Mouse (Mus musculus) CH12.LX (cell line): ENCODE data around the gene Gm13695. TPM values are rescaled to one million over a fixed set of nuclear protein-coding genes. Genes with fewer than 3 reads are reported as not detected.
"Not testable (repeated sequence)": the region's sequence is repeated elsewhere in the genome, so short reads cannot be mapped to it uniquely, and the experiment has no call there.

Experiments
- DNase-seq: peaks from one replicate; pipeline ENCODE4 v3.0.0-alpha.2; 2013; ENCODE audit errors: extremely low read depth
- H3K27ac ChIP-seq: 2 replicates; pipeline ENCODE4 v1.5.1; 2012; ENCODE audit warnings: low read depth, mild to moderate bottlenecking, control low read depth, moderate library complexity; ENCODE audit not compliant: insufficient read depth
- H3K27me3 ChIP-seq: replicated peaks from 2 replicates; pipeline ENCODE3; 2012; ENCODE audit warnings: inconsistent platforms
- H3K36me3 ChIP-seq, 2 experiments: replicated peaks in 1 of 2; 2 replicates each; pipeline versions ENCODE3 to v1.6.1; 2012; ENCODE audit warnings: inconsistent platforms in 1 of 2, low read length in 1 of 2, mild to moderate bottlenecking in 1 of 2, mixed read lengths in 1 of 2, moderate library complexity in 1 of 2; ENCODE audit not compliant: control insufficient read depth in 1 of 2, insufficient read depth in 1 of 2
- H3K4me1 ChIP-seq, 2 experiments: 2 replicates each; pipeline ENCODE4 v1.6.1; 2012; ENCODE audit warnings: inconsistent platforms in 1 of 2, moderate library complexity in 1 of 2; ENCODE audit not compliant: insufficient read depth in 2 of 2, control insufficient read depth in 1 of 2
- H3K4me2 ChIP-seq: 2 replicates; pipeline ENCODE4 v1.6.1; 2012; ENCODE audit warnings: low read depth, mild to moderate bottlenecking, control low read depth; ENCODE audit not compliant: poor library complexity, insufficient read depth, severe bottlenecking
- H3K4me3 ChIP-seq, 3 experiments: fragments of 150-350 bp in 1 of 3; sonication (generic) in 1 of 3; replicated peaks in 1 of 3; 2 replicates each; pipeline versions ENCODE3 to v1.5.1; 2011 to 2012; ENCODE audit warnings: low read depth in 2 of 3, low read length in 2 of 3, mild to moderate bottlenecking in 2 of 3, moderate library complexity in 2 of 3, control low read depth in 1 of 3, improper control_type of control experiment in 1 of 3, inconsistent platforms in 1 of 3, mixed read lengths in 1 of 3; ENCODE audit not compliant: poor library complexity in 1 of 3
- H3K79me2 ChIP-seq: replicated peaks from 2 replicates; pipeline ENCODE4 v1.6.1; 2012; ENCODE audit warnings: mild to moderate bottlenecking, moderate library complexity; ENCODE audit not compliant: control insufficient read depth, poor library complexity, insufficient read depth, severe bottlenecking; ENCODE audit errors: extremely low read depth
- H3K9ac ChIP-seq: 2 replicates; pipeline ENCODE4 v1.6.1; 2012; ENCODE audit warnings: low read depth, mild to moderate bottlenecking, control low read depth, moderate library complexity; ENCODE audit not compliant: insufficient read depth
- H3K9me3 ChIP-seq: replicated peaks from 2 replicates; pipeline ENCODE3; 2012; ENCODE audit warnings: low read length, inconsistent platforms, mixed read lengths
- ELF1 ChIP-seq: IDR thresholded peaks from 2 replicates; pipeline ENCODE4 v1.6.1; 2014; ENCODE audit warnings: low read depth, mild to moderate bottlenecking, inconsistent platforms, low read length, improper control_type of control experiment
- dilution Hi-C: fragments of 300-500 bp; cut with MboI; formaldehyde crosslinking; loops from 2 replicates; pipeline ENCODE4 v1.14.3; 2020; ENCODE audit warnings: low sequenced_read_pairs; ENCODE audit not compliant: extremely low pct_unique_long_range_greater_than_20kb, extremely low pct_ligation_motif_present
- in situ Hi-C: fragments of 300-500 bp; cut with MboI; formaldehyde crosslinking; loops from 3 replicates; pipeline ENCODE4 v1.14.3; 2019; ENCODE audit warnings: low sequenced_read_pairs, low pct_ligation_motif_present, low pct_unique_long_range_greater_than_20kb, mixed read lengths
- polyA plus RNA-seq: library from polyadenylated mRNA; unstranded; fragments of >175 nt; gene quantifications from 2 replicates; pipeline ENCODE4 v1.2.1, GENCODE M21; 2012; ENCODE audit warnings: low read depth; ENCODE audit not compliant: insufficient read length
- total RNA-seq, 2 experiments: library from RNA; depleted of rRNA; stranded (reverse); fragments of 300-350 nt in 1 of 2; fragments of >200 nt in 1 of 2; gene quantifications; 2 replicates each; pipeline ENCODE4 v1.2.3; 2012 to 2014

The Gm13695 gene
- total and polyA plus RNA-seq, 3 experiments, result 0.04 TPM; not detected in 2

- not testable (repeated sequence) for H3K4me1 ChIP-seq, H3K4me3 ChIP-seq, H3K79me2 ChIP-seq
Measured at GRCm38 (mm10) chr2:83984443-83984842, 17.3 kb downstream of the Gm13695 start, which contains the start of gene Gm13697. Gene Gm13697, plus strand, starts transcription at chr2:83984743.

GRCm38 (mm10) chr2:83990253-83990652 lies 23.1 kb downstream of the Gm13695 start, which contains the start of gene Gm13691:
Gene Gm13691, plus strand, starts transcription at chr2:83990553.
- H3K4me1 ChIP-seq, result not testable (repeated sequence)

More at GRCm38 (mm10) chr2:83984443-83984842, 17.3 kb downstream of the Gm13695 start, which contains the start of gene Gm13697:
- H3K27me3 ChIP-seq, DNase-seq, in situ Hi-C loops, dilution Hi-C loops, H3K27ac ChIP-seq, H3K9me3 ChIP-seq, H3K36me3 ChIP-seq, H3K4me2 ChIP-seq, H3K9ac ChIP-seq: not testable (repeated sequence)

GRCm38 (mm10) chr2:83993639-83994255 lies 26.6 kb downstream of the Gm13695 start:
- H3K27me3 ChIP-seq, H3K36me3 ChIP-seq, H3K4me1 ChIP-seq, H3K9me3 ChIP-seq, H3K27ac ChIP-seq, in situ Hi-C loops, H3K9ac ChIP-seq, H3K79me2 ChIP-seq, dilution Hi-C loops: not testable (repeated sequence)
- DNase-seq, result peak; percentile 29
- H3K4me2 ChIP-seq, result peak overlapping the region; percentile 75
- peak overlapping the region in 1 of 3 experiments; percentile 23 for H3K4me3 ChIP-seq
- peak; percentile 55 for TF ChIP-seq ELF1

More at GRCm38 (mm10) chr2:83990253-83990652, 23.1 kb downstream of the Gm13695 start, which contains the start of gene Gm13691:
- dilution Hi-C loops, H3K4me2 ChIP-seq, DNase-seq, in situ Hi-C loops, H3K27ac ChIP-seq, H3K79me2 ChIP-seq, H3K9ac ChIP-seq, H3K36me3 ChIP-seq, H3K27me3 ChIP-seq, H3K4me3 ChIP-seq, H3K9me3 ChIP-seq: not testable (repeated sequence)

GRCm38 (mm10) chr2:83994526-83994925 lies 27.4 kb downstream of the Gm13695 start:
- H3K27me3 ChIP-seq, H3K4me3 ChIP-seq, H3K27ac ChIP-seq, H3K4me1 ChIP-seq, in situ Hi-C loops, dilution Hi-C loops, H3K79me2 ChIP-seq, H3K9ac ChIP-seq, H3K4me2 ChIP-seq, H3K9me3 ChIP-seq, DNase-seq, H3K36me3 ChIP-seq: not testable (repeated sequence)
